Mouse (Mus musculus) embryonic facial prominence, embryonic 13.5 days (tissue): ENCODE data around the gene Cd320. TPM values are rescaled to one million over a fixed set of nuclear protein-coding genes. Genes with fewer than 3 reads are reported as not detected.

Experiments
- ATAC-seq: fragments of 200-750 bp; cut with Nextera tagmentation; 2 replicates; pipeline ENCODE4 v1.8.0; 2017; ENCODE audit warnings: low read depth; ENCODE audit not compliant: insufficient number of reproducible peaks, insufficient read depth, low FRiP score, low TSS enrichment
- H3K27ac ChIP-seq: fragments of 300-500 bp; sonication (generic); 2 replicates; pipeline ENCODE4 v1.5.1; 2015; ENCODE audit warnings: moderate library complexity, mild to moderate bottlenecking, inconsistent platforms
- H3K27me3 ChIP-seq: fragments of 300-500 bp; sonication (generic); 2 replicates; pipeline ENCODE4 v1.6.1; 2015; ENCODE audit warnings: mild to moderate bottlenecking, inconsistent platforms
- H3K36me3 ChIP-seq: fragments of 300-500 bp; sonication (generic); 2 replicates; pipeline ENCODE4 v1.6.1; 2015; ENCODE audit warnings: mild to moderate bottlenecking, inconsistent platforms
- H3K4me1 ChIP-seq: fragments of 300-500 bp; sonication (generic); 2 replicates; pipeline ENCODE4 v1.6.1; 2015; ENCODE audit warnings: inconsistent platforms
- H3K4me2 ChIP-seq: fragments of 300-500 bp; sonication (generic); 2 replicates; pipeline ENCODE4 v1.6.1; 2015; ENCODE audit warnings: moderate library complexity, mild to moderate bottlenecking, inconsistent platforms
- H3K4me3 ChIP-seq: fragments of 300-500 bp; sonication (generic); 2 replicates; pipeline ENCODE4 v1.5.1; 2015; ENCODE audit warnings: mild to moderate bottlenecking, inconsistent platforms
- H3K9ac ChIP-seq: fragments of 300-500 bp; sonication (generic); 2 replicates; pipeline ENCODE4 v1.6.1; 2015; ENCODE audit warnings: mild to moderate bottlenecking, inconsistent platforms
- H3K9me3 ChIP-seq: fragments of 300-500 bp; sonication (generic); 2 replicates; pipeline ENCODE4 v1.6.1; 2016; ENCODE audit warnings: inconsistent platforms
- WGBS: fragments of 180-500 bp; shearing (Covaris S2); methylation state at CpG from one replicate; pipeline ENCODE4 v1.1.7; 2015; ENCODE audit warnings: mixed read lengths; 5-methylcytosine and 5-hydroxymethylcytosine counted together
- polyA plus RNA-seq: library from polyadenylated mRNA; unstranded; fragments of >200 nt; fragmentation: Nextera tagmentation; extraction: Ambion mirVana; gene quantifications from 2 replicates; pipeline ENCODE4 v1.2.1, GENCODE M21; 2015

Gene Cd320
- 57.8 and 66.4 TPM in 2 replicates for polyA plus RNA-seq

- Histone ChIP-seq H3K4me2 (peak within 1 kb of the TSS; percentile 86), H3K36me3 (peaks cover 31% of the 10 kb centered on the region), H3K9ac (peak within 1 kb of the TSS; percentile 78), H3K9me3 (no peaks in the 10 kb centered on the region), H3K27ac (peak within 1 kb of the TSS; percentile 30; the same call in 1 of the 2 replicates), H3K4me3 (peak within 1 kb of the TSS; percentile 86), H3K27me3 (no peaks in the 10 kb centered on the region), H3K4me1 (peaks cover 14% of the 10 kb centered on the region)
- 1% methylated on average over 45 of the region's 45 CpGs for WGBS
- ATAC-seq = peak; percentile 84
These were observed at the start of gene Cd320 for GRCm38 (mm10) chr17:33842966-33843795. Gene Cd320, plus strand, starts transcription at chr17:33843091.

- 50% methylated on average over 3 of the region's 3 CpGs for WGBS
- Histone ChIP-seq H3K27ac (no peak overlapping the region), H3K4me2 (no peak overlapping the region), H3K4me3 (no peak overlapping the region), H3K9me3 (no peaks in the 10 kb centered on the region), H3K9ac (no peak overlapping the region), H3K27me3 (no peaks in the 10 kb centered on the region), H3K36me3 (no peaks in the 10 kb centered on the region), H3K4me1 (no peaks in the 10 kb centered on the region)
- ATAC-seq = no peak
These were observed 44.6 kb upstream of the Cd320 start for GRCm38 (mm10) chr17:33798306-33798705.

- Histone ChIP-seq H3K9me3 (no peaks in the 10 kb centered on the region), H3K9ac (no peak overlapping the region), H3K27me3 (no peaks in the 10 kb centered on the region), H3K36me3 (no peaks in the 10 kb centered on the region), H3K4me3 (no peak overlapping the region), H3K27ac (no peak overlapping the region), H3K4me2 (no peak overlapping the region), H3K4me1 (no peaks in the 10 kb centered on the region)
- no peak for ATAC-seq
- 45% methylated on average over 1 of the region's 1 CpGs for WGBS
These were observed 43.6 kb upstream of the Cd320 start for GRCm38 (mm10) chr17:33799277-33799676.

GRCm38 (mm10) chr17:33802221-33802620, 40.7 kb upstream of the Cd320 start:
- Histone ChIP-seq H3K36me3 (no peaks in the 10 kb centered on the region), H3K9ac (no peak overlapping the region), H3K9me3 (no peaks in the 10 kb centered on the region), H3K27me3 (no peaks in the 10 kb centered on the region), H3K4me2 (no peak overlapping the region), H3K27ac (no peak overlapping the region), H3K4me1 (no peaks in the 10 kb centered on the region), H3K4me3 (no peak overlapping the region)
- WGBS = 3% methylated on average over 2 of the region's 2 CpGs
- no peak for ATAC-seq

GRCm38 (mm10) chr17:33804205-33804604, 38.7 kb upstream of the Cd320 start:
- H3K9ac ChIP-seq = no peak overlapping the region
- 56% methylated on average over 4 of the region's 4 CpGs for WGBS
- H3K4me1 ChIP-seq = no peaks in the 10 kb centered on the region
- no peak for ATAC-seq
- H3K4me2 ChIP-seq = no peak overlapping the region
- H3K36me3 ChIP-seq = no peaks in the 10 kb centered on the region
- H3K27me3 ChIP-seq = no peaks in the 10 kb centered on the region
- no peak overlapping the region for H3K4me3 ChIP-seq
- H3K27ac ChIP-seq = no peak overlapping the region
- H3K9me3 ChIP-seq = no peaks in the 10 kb centered on the region

GRCm38 (mm10) chr17:33804745-33805144, 38.1 kb upstream of the Cd320 start:
- Histone ChIP-seq H3K9ac (no peak overlapping the region), H3K4me1 (no peaks in the 10 kb centered on the region), H3K27ac (no peak overlapping the region), H3K4me2 (no peak overlapping the region), H3K27me3 (no peaks in the 10 kb centered on the region), H3K36me3 (no peaks in the 10 kb centered on the region), H3K9me3 (no peaks in the 10 kb centered on the region), H3K4me3 (no peak overlapping the region)
- no peak for ATAC-seq
- 50% methylated on average over 1 of the region's 1 CpGs for WGBS

- Histone ChIP-seq H3K4me2 (no peak overlapping the region), H3K27me3 (no peaks in the 10 kb centered on the region), H3K9me3 (no peaks in the 10 kb centered on the region), H3K4me1 (peaks cover 9% of the 10 kb centered on the region), H3K36me3 (no peaks in the 10 kb centered on the region), H3K27ac (no peak overlapping the region), H3K4me3 (no peak overlapping the region), H3K9ac (no peak overlapping the region)
- WGBS = 58% methylated on average over 9 of the region's 9 CpGs
- ATAC-seq = no peak
These were observed 35.6 kb upstream of the Cd320 start for GRCm38 (mm10) chr17:33807181-33807888.

- Histone ChIP-seq H3K4me3 (no peak overlapping the region), H3K4me2 (no peak overlapping the region), H3K27ac (no peak overlapping the region), H3K9me3 (no peaks in the 10 kb centered on the region), H3K27me3 (no peaks in the 10 kb centered on the region), H3K4me1 (peaks cover 9% of the 10 kb centered on the region), H3K9ac (no peak overlapping the region), H3K36me3 (no peaks in the 10 kb centered on the region)
- ATAC-seq = no peak
- 43% methylated on average over 10 of the region's 10 CpGs for WGBS
These were observed 34.7 kb upstream of the Cd320 start for GRCm38 (mm10) chr17:33808192-33808591.

- Histone ChIP-seq H3K4me2 (peak within 1 kb of the TSS; percentile 88), H3K9me3 (no peaks in the 10 kb centered on the region), H3K27me3 (no peaks in the 10 kb centered on the region), H3K4me3 (peak within 1 kb of the TSS; percentile 58), H3K36me3 (no peaks in the 10 kb centered on the region), H3K4me1 (peaks cover 9% of the 10 kb centered on the region), H3K27ac (no peak within 1 kb of the TSS; the same call in 1 of the 2 replicates), H3K9ac (peak within 1 kb of the TSS; percentile 74)
- 1% methylated on average over 36 of the region's 36 CpGs for WGBS
- peak; percentile 98 for ATAC-seq
These were observed 32.4 kb upstream of the Cd320 start, which contains the start of gene Kank3 for GRCm38 (mm10) chr17:33810334-33811141. Gene Kank3, plus strand, starts transcription at chr17:33810519.

- Histone ChIP-seq H3K4me3 (peak overlapping the region; percentile 58), H3K9ac (peak overlapping the region; percentile 74), H3K27ac (no peak overlapping the region; the same call in 1 of the 2 replicates), H3K36me3 (no peaks in the 10 kb centered on the region), H3K27me3 (no peaks in the 10 kb centered on the region), H3K9me3 (no peaks in the 10 kb centered on the region), H3K4me1 (peaks cover 9% of the 10 kb centered on the region), H3K4me2 (peak overlapping the region; percentile 88)
- no peak for ATAC-seq
- 22% methylated on average over 7 of the region's 7 CpGs for WGBS
These were observed 31.8 kb upstream of the Cd320 start for GRCm38 (mm10) chr17:33811142-33811516.

- Histone ChIP-seq H3K4me3 (no peak overlapping the region), H3K27me3 (no peaks in the 10 kb centered on the region), H3K4me2 (no peak overlapping the region), H3K36me3 (no peaks in the 10 kb centered on the region), H3K9me3 (no peaks in the 10 kb centered on the region), H3K27ac (no peak overlapping the region; the same call in 1 of the 2 replicates), H3K4me1 (peaks cover 12% of the 10 kb centered on the region), H3K9ac (no peak overlapping the region)
- WGBS = 53% methylated on average over 3 of the region's 3 CpGs
- ATAC-seq = no peak
These were observed 30.4 kb upstream of the Cd320 start for GRCm38 (mm10) chr17:33812475-33812874.
